Mouse (Mus musculus) C2C12 (cell line): ENCODE results near the gene Tyms.

ENCODE experiments used
- CEBPB ChIP-seq: IDR thresholded peaks from one replicate; pipeline ENCODE4 v1.6.1; 2011; ENCODE audit warnings: low read depth, mild to moderate bottlenecking, control low read depth, moderate library complexity
- CTCF ChIP-seq: IDR thresholded peaks from one replicate; pipeline ENCODE4 v1.5.1; 2011; ENCODE audit not compliant: control insufficient read depth, insufficient read depth, insufficient read length
- MAX ChIP-seq: IDR thresholded peaks from one replicate; pipeline ENCODE4 v1.6.1; 2011; ENCODE audit warnings: mild to moderate bottlenecking, control low read depth
- USF1 ChIP-seq: IDR thresholded peaks from one replicate; pipeline ENCODE4 v1.6.1; 2011; ENCODE audit warnings: low read depth, mild to moderate bottlenecking, control low read depth, moderate library complexity

GRCm38 (mm10) chr5:30112533-30113068, 39.2 kb upstream of the Tyms start:
- TF ChIP-seq CTCF (no peak), MAX (no peak), USF1 (no peak), CEBPB (no peak)
